Mouse (Mus musculus) olfactory bulb, adult 2 months (tissue): Measurements from ENCODE around the gene Cfl2.

Source experiments
- CTCF ChIP-seq: fragments of 200-500 bp; IDR thresholded peaks from 2 replicates; pipeline ENCODE4 v1.5.1; 2012; ENCODE audit warnings: low read depth, mild to moderate bottlenecking, low read length, moderate library complexity; ENCODE audit not compliant: insufficient read depth
- POLR2A ChIP-seq: fragments of 200-500 bp; IDR thresholded peaks from 2 replicates; pipeline ENCODE4 v1.6.1; 2012; ENCODE audit warnings: mild to moderate bottlenecking, low read depth, low read length, moderate library complexity; ENCODE audit not compliant: insufficient read depth

- TF ChIP-seq POLR2A (no peak), CTCF (no peak)
Observed at GRCm38 (mm10) chr12:54838931-54839330, 23.7 kb downstream of the Cfl2 start.
